ENCODE assay signal across 29 mouse cellular contexts in the genomic region with DNA sequence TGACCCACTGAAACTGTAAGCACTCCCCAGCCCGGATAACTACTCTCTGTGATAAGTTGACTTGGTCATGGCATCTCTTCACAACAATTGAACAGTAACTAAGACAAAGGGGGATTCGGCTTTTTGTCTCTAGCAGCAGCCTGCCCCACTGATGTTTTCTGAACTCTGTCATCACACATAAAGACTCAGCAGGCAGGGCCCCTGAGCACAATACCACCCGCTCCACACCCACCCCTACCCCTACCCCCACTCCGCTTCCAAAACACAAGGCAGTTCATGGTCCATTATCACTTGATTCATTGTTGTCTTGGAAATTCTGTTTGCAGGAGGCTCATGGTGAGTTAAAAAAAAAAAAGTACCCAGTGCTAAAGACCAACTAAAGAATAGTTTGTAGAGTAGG.
DNase-seq lines count a peak whose midpoint lies in the region; ATAC-seq and TF ChIP-seq lines count a peak whose summit lies in the region.
"Had no signal": no experiment of that assay in that cellular context is flagged by ENCODE, and none has a peak within 500 bp of the region (broad histone marks: within the 10 kb centered on the region; RNA-seq: fewer than 3 reads in every experiment).

No protein-coding gene starts in this region.

- peak overlapping the region; percentile 30; the same call in 1 of the 2 replicates for H3K27ac ChIP-seq in hindbrain, embryonic 10.5 days
- no peak overlapping the region for H3K27ac ChIP-seq in hindbrain, embryonic 12.5 days
- H3K27ac ChIP-seq in ES-Bruce4 (ENCODE audit: insufficient read depth, low read length) = no peak overlapping the region
- peak overlapping the region; percentile 81 for H3K27ac ChIP-seq in ES-E14 (ENCODE audit: insufficient read depth, low read depth, low read length, poor library complexity, severe bottlenecking)
- H3K27ac ChIP-seq: embryonic facial prominence, embryonic 10.5 days; embryonic facial prominence, embryonic 13.5 days; forebrain, embryonic 12.5 days; forebrain, embryonic 15.5 days; heart, adult 2 months; heart, embryonic 10.5 days; heart, embryonic 13.5 days; hindbrain, embryonic 15.5 days had no signal

- H3K4me2 ChIP-seq in hindbrain, embryonic 12.5 days (replicated peaks) = no peak overlapping the region
- H3K4me2 ChIP-seq: embryonic facial prominence, embryonic 13.5 days; forebrain, embryonic 12.5 days; forebrain, embryonic 15.5 days; heart, embryonic 13.5 days; hindbrain, embryonic 15.5 days had no signal

- 33% methylated on average over 4 of the region's 4 CpGs for whole genome bisulfite sequencing in hindbrain, embryonic 10.5 days
- 37% methylated on average over 4 of the region's 4 CpGs for WGBS in hindbrain, embryonic 12.5 days

- 0 out of 2 replicates have a peak, but pooled peaks cover 5% of the 10 kb centered on the region for H3K4me1 ChIP-seq in hindbrain, embryonic 10.5 days (replicated peaks)
- no peaks in the 10 kb centered on the region for H3K4me1 ChIP-seq in hindbrain, embryonic 12.5 days
- no peaks in the 10 kb centered on the region for H3K4me1 ChIP-seq in ES-Bruce4 (ENCODE audit: control insufficient read depth, insufficient read depth, low read length)
- peaks cover 3 to 5% of the 10 kb centered on the region in 2 experiments; a peak in 2 of 4 replicates for H3K4me1 ChIP-seq in ES-E14 (ENCODE audit: control insufficient read depth in 2 of 2, insufficient read depth in 2 of 2, low read length in 2 of 2, poor library complexity in 1 of 2)
- H3K4me1 ChIP-seq: embryonic facial prominence, embryonic 10.5 days; embryonic facial prominence, embryonic 13.5 days; forebrain, embryonic 12.5 days; forebrain, embryonic 15.5 days; hindbrain, embryonic 15.5 days had no signal

- no peak for ATAC-seq in hindbrain, embryonic 12.5 days (ENCODE audit: low FRiP score)
- ATAC-seq: forebrain, embryonic 15.5 days; intestine, postnatal 0 days; Patski had no signal

- no peak for TF ChIP-seq CTCF in ES-Bruce4 (IDR thresholded peaks at IDR 0.05; ENCODE audit: low read depth, low read length)

- TF ChIP-seq POLR2A in ES-Bruce4 (IDR thresholded peaks at IDR 0.05; ENCODE audit: insufficient read depth, low read length) = no peak

- H3K27me3 ChIP-seq in hindbrain, embryonic 10.5 days (ENCODE audit: insufficient read depth, poor library complexity, severe bottlenecking) = no peaks in the 10 kb centered on the region
- H3K27me3 ChIP-seq in hindbrain, embryonic 12.5 days = no peaks in the 10 kb centered on the region
- no peaks in the 10 kb centered on the region for H3K27me3 ChIP-seq in ES-Bruce4 (ENCODE audit: control insufficient read depth, insufficient read depth, low read length, poor library complexity, severe bottlenecking)
- H3K27me3 ChIP-seq: CH12.LX; embryonic facial prominence, embryonic 13.5 days; forebrain, embryonic 12.5 days; forebrain, embryonic 15.5 days; heart, embryonic 13.5 days; hindbrain, embryonic 15.5 days; Patski had no signal

- in situ Hi-C loops in ES-E14 (cut with MboI; ENCODE audit: low sequenced_read_pairs in 2 of 2, unreplicated experiment in 2 of 2) = no loop called here

- H3K4me3 ChIP-seq in hindbrain, embryonic 10.5 days = no peak overlapping the region
- no peak overlapping the region for H3K4me3 ChIP-seq in hindbrain, embryonic 12.5 days
- no peak overlapping the region for H3K4me3 ChIP-seq in ES-Bruce4 (ENCODE audit: low read depth, low read length)
- H3K4me3 ChIP-seq in ES-E14 (ENCODE audit: insufficient read depth in 1 of 2, low read depth in 1 of 2, low read length in 2 of 2, poor library complexity in 1 of 2, severe bottlenecking in 1 of 2) = no peak overlapping the region
- H3K4me3 ChIP-seq: embryonic facial prominence, embryonic 10.5 days; embryonic facial prominence, embryonic 13.5 days; erythroblast, embryonic 14.5 days; forebrain, embryonic 12.5 days; forebrain, embryonic 15.5 days; heart, adult 2 months; heart, embryonic 10.5 days; heart, embryonic 13.5 days; hindbrain, embryonic 15.5 days had no signal

- peaks cover 9% of the 10 kb centered on the region; the same call in 1 of the 2 replicates for H3K9me3 ChIP-seq in hindbrain, embryonic 10.5 days
- no peaks in the 10 kb centered on the region; the same call in 1 of the 2 replicates for H3K9me3 ChIP-seq in hindbrain, embryonic 12.5 days (replicated peaks)
- peaks cover 6% of the 10 kb centered on the region for H3K9me3 ChIP-seq in ES-Bruce4 (replicated peaks; ENCODE audit: control insufficient read depth, insufficient read depth, low read length, poor library complexity, severe bottlenecking)
- H3K9me3 ChIP-seq in ES-E14 (ENCODE audit: control insufficient read depth, insufficient read depth, low read depth, low read length) = no peaks in the 10 kb centered on the region
- H3K9me3 ChIP-seq: embryonic facial prominence, embryonic 10.5 days; embryonic facial prominence, embryonic 13.5 days; forebrain, embryonic 12.5 days; forebrain, embryonic 15.5 days; G1E; heart, embryonic 10.5 days; heart, embryonic 13.5 days; hindbrain, embryonic 15.5 days had no signal

- peak; percentile 53 for DNase-seq in hindbrain, embryonic 10.5 days (ENCODE audit: low spot score)
- DNase-seq in ES-E14 (ENCODE audit: low read depth, low spot score) = peak; percentile 39
- peak; percentile 88 for DNase-seq in ZHBTc4 (ENCODE audit: low read depth, low spot score)
- no peak for DNase-seq in kidney, postnatal 25 days
- DNase-seq in kidney, adult 9 months = no peak
- DNase-seq: adrenal gland, postnatal 10 days; adrenal gland, postnatal 36 days; B cell, adult 2 months; cerebellum, adult 18-20 months; cerebellum, adult 9-10 months; cerebellum, postnatal 14 days; gastrocnemius, postnatal 25 days; heart, adult 2 months; heart, postnatal 14 days; heart, postnatal 4 days had no signal

- no peaks in the 10 kb centered on the region for H3K36me3 ChIP-seq in hindbrain, embryonic 10.5 days
- no peaks in the 10 kb centered on the region for H3K36me3 ChIP-seq in hindbrain, embryonic 12.5 days
- H3K36me3 ChIP-seq in ES-Bruce4 (ENCODE audit: control insufficient read depth, insufficient read depth, low read length, poor library complexity, severe bottlenecking) = no peaks in the 10 kb centered on the region
- H3K36me3 ChIP-seq in ES-E14 (ENCODE audit: control insufficient read depth, insufficient read depth, low read length, poor library complexity, severe bottlenecking) = no peaks in the 10 kb centered on the region
- H3K36me3 ChIP-seq: embryonic facial prominence, embryonic 10.5 days; embryonic facial prominence, embryonic 13.5 days; forebrain, embryonic 12.5 days; forebrain, embryonic 15.5 days; G1E; heart, embryonic 10.5 days; heart, embryonic 13.5 days; hindbrain, embryonic 15.5 days had no signal

- 0 out of 2 replicates have a peak, but pooled peaks have one; percentile 39 for TF ChIP-seq EP300 in ES-Bruce4 (IDR thresholded peaks at IDR 0.05; ENCODE audit: insufficient read depth, low read depth, low read length)

- H3K9ac ChIP-seq in hindbrain, embryonic 12.5 days = no peak overlapping the region
- no peak overlapping the region for H3K9ac ChIP-seq in ES-Bruce4 (ENCODE audit: low read depth, poor library complexity, severe bottlenecking)
- no peak overlapping the region for H3K9ac ChIP-seq in ES-E14 (ENCODE audit: insufficient read depth, low read depth, low read length, poor library complexity, severe bottlenecking)
- H3K9ac ChIP-seq: embryonic facial prominence, embryonic 13.5 days; forebrain, embryonic 12.5 days; forebrain, embryonic 15.5 days; heart, embryonic 13.5 days; hindbrain, embryonic 15.5 days had no signal

TF ChIP-seq in ES-E14, 5 proteins besides CTCF, POLR2A, EP300 and RAD21:
- TF ChIP-seq HCFC1 (IDR thresholded peaks at IDR 0.05; ENCODE audit: borderline replicate concordance, insufficient read depth, low read length) = no peak
- no peak for TF ChIP-seq ZNF384 (IDR thresholded peaks at IDR 0.05; ENCODE audit: low read depth, low read length)
TF ChIP-seq in ES-E14: peak in this region for 0.

Comparison
In these comparisons a context has a peak if more than half of its experiments do, and no peak if none do; other contexts are left out.
1. H3K27ac ChIP-seq: peak in hindbrain, embryonic 10.5 days (single experiment) and ES-E14 (single experiment); none in hindbrain, embryonic 12.5 days (single experiment) and ES-Bruce4 (single experiment).
2. DNase-seq: peak in hindbrain, embryonic 10.5 days (single experiment), ES-E14 (single experiment) and ZHBTc4 (single experiment); none in kidney, postnatal 25 days (0 of 2) and kidney, adult 9 months (single experiment).